ENCODE assay signal across 16 mouse cellular contexts in genomic region chr15:85771306-85772121, GRCm38 (mm10). TPM values are rescaled to one million over a fixed set of nuclear protein-coding genes. Genes with fewer than 3 reads are reported as not detected.
DNase-seq lines count a peak whose midpoint lies in the region; ATAC-seq lines count a peak whose summit lies in the region.
"Had no signal": no experiment of that assay in that cellular context is flagged by ENCODE, and none has a peak within 500 bp of the region (broad histone marks: within the 10 kb centered on the region; RNA-seq: fewer than 3 reads in every experiment).

No protein-coding gene starts in this region.

- WGBS in intestine, embryonic 16.5 days: 72% methylated on average over 17 of the region's 17 CpGs
- 70% methylated on average over 17 of the region's 17 CpGs for WGBS in stomach, embryonic 15.5 days

- H3K4me3 ChIP-seq in intestine, embryonic 16.5 days (ENCODE audit: low read length): no peak overlapping the region
- H3K4me3 ChIP-seq in stomach, embryonic 15.5 days (replicated peaks): no peak overlapping the region
- H3K4me3 ChIP-seq: embryonic facial prominence, embryonic 15.5 days; forebrain, embryonic 15.5 days; lung, embryonic 15.5 days had no signal

- intact Hi-C loops in left cerebral cortex, postnatal 4 days (cut with DNase I): no loop called here

- H3K27ac ChIP-seq in intestine, embryonic 16.5 days (ENCODE audit: low read length): peak overlapping the region; percentile 68
- H3K27ac ChIP-seq in stomach, embryonic 15.5 days: peak overlapping the region; percentile 23; the same call in 1 of the 2 replicates
- H3K27ac ChIP-seq: embryonic facial prominence, embryonic 15.5 days; forebrain, embryonic 15.5 days; hindbrain, postnatal 0 days; lung, embryonic 15.5 days had no signal

- peaks cover 5% of the 10 kb centered on the region for H3K4me1 ChIP-seq in intestine, embryonic 16.5 days (ENCODE audit: control insufficient read depth, insufficient read depth, low read length)
- no peaks in the 10 kb centered on the region for H3K4me1 ChIP-seq in stomach, embryonic 15.5 days
- H3K4me1 ChIP-seq: embryonic facial prominence, embryonic 15.5 days; forebrain, embryonic 15.5 days; lung, embryonic 15.5 days had no signal

- peak; percentile 40 for DNase-seq in adrenal gland, postnatal 14 days
- no peak for DNase-seq in adrenal gland, postnatal 25 days
- DNase-seq in kidney, postnatal 14 days: peak; percentile 70
- no peak for DNase-seq in layer of hippocampus, adult 8-10 months (ENCODE audit: low spot score in 2 of 2)
- no peak for DNase-seq in left cerebral cortex, postnatal 4 days
- DNase-seq: cerebellum, adult 11 months; thymus, adult 18-20 months had no signal

- H3K9ac ChIP-seq in intestine, embryonic 16.5 days (ENCODE audit: low read depth, low read length): no peak overlapping the region
- H3K9ac ChIP-seq in stomach, embryonic 15.5 days: no peak overlapping the region
- H3K9ac ChIP-seq: embryonic facial prominence, embryonic 15.5 days; forebrain, embryonic 15.5 days; lung, embryonic 15.5 days had no signal

- no peaks in the 10 kb centered on the region for H3K27me3 ChIP-seq in intestine, embryonic 16.5 days (replicated peaks; ENCODE audit: control insufficient read depth, insufficient read depth, low read length)
- no peaks in the 10 kb centered on the region for H3K27me3 ChIP-seq in stomach, embryonic 15.5 days (replicated peaks)
- H3K27me3 ChIP-seq: forebrain, embryonic 15.5 days; lung, embryonic 15.5 days had no signal

- H3K4me2 ChIP-seq in intestine, embryonic 16.5 days (ENCODE audit: low read depth, low read length): 0 out of 2 replicates have a peak overlapping the region, but pooled peaks have one; percentile 18
- H3K4me2 ChIP-seq in stomach, embryonic 15.5 days: no peak overlapping the region
- H3K4me2 ChIP-seq: embryonic facial prominence, embryonic 15.5 days; forebrain, embryonic 15.5 days; lung, embryonic 15.5 days had no signal

- peak; percentile 21 for ATAC-seq in intestine, embryonic 16.5 days
- peak; percentile 59; the same call in 1 of the 2 replicates for ATAC-seq in stomach, embryonic 15.5 days (ENCODE audit: insufficient read depth, low FRiP score, low read depth)
- ATAC-seq in erythroblast, adult 5-6 weeks (replicated peaks; ENCODE audit: low FRiP score, poor library complexity, severe bottlenecking): no peak
- ATAC-seq: forebrain, embryonic 15.5 days; hindbrain, postnatal 0 days had no signal

- no peaks in the 10 kb centered on the region for H3K9me3 ChIP-seq in intestine, embryonic 16.5 days (ENCODE audit: control insufficient read depth, low read length)
- no peaks in the 10 kb centered on the region for H3K9me3 ChIP-seq in stomach, embryonic 15.5 days
- H3K9me3 ChIP-seq: embryonic facial prominence, embryonic 15.5 days; forebrain, embryonic 15.5 days; lung, embryonic 15.5 days had no signal

- no peaks in the 10 kb centered on the region for H3K36me3 ChIP-seq in intestine, embryonic 16.5 days (ENCODE audit: control insufficient read depth, insufficient read depth, low read length)
- H3K36me3 ChIP-seq in stomach, embryonic 15.5 days: no peaks in the 10 kb centered on the region
- H3K36me3 ChIP-seq: embryonic facial prominence, embryonic 15.5 days; forebrain, embryonic 15.5 days; lung, embryonic 15.5 days had no signal

RNA-seq across cellular contexts. Expression of gene Ppara, which starts 36.7 kb away (rescaled TPM):
- total RNA-seq in adrenal gland, postnatal 14 days (2021): 63.3 and 84.9 TPM in 2 replicates
- 28.5 and 42.3 TPM in 2 replicates for total RNA-seq in adrenal gland, postnatal 25 days (2021)
- 31.0 and 37.6 TPM in 2 replicates for polyA plus RNA-seq in intestine, embryonic 16.5 days (2015; fragmentation: Nextera tagmentation; extraction: Ambion mirVana)
- polyA plus RNA-seq in stomach, embryonic 15.5 days (2015; fragmentation: Nextera tagmentation; extraction: Ambion mirVana): 8.7 and 9.6 TPM in 2 replicates
- not detected in 2 replicates for total RNA-seq in erythroblast, adult 5-6 weeks (2015; ENCODE audit: low replicate concordance)
- total RNA-seq in erythroblast, adult 5-6 weeks (2017; ENCODE audit: low replicate concordance): not detected in 2 replicates
- 1 to 10 TPM; 2.8 to 5.1 (median 4.2) TPM for total RNA-seq in layer of hippocampus, adult 8-10 months (2022)
- 1 to 10 TPM; 1.0 to 1.8 TPM for total RNA-seq in left cerebral cortex, postnatal 4 days (2021)
- total RNA-seq: common myeloid progenitor, adult 5-6 weeks; megakaryocyte, adult 5-6 weeks had no signal

RNA-seq across cellular contexts. Expression of gene Cdpf1, which starts 40.0 kb away (rescaled TPM):
- total RNA-seq in adrenal gland, postnatal 14 days (2021): 17.9 and 20.2 TPM in 2 replicates
- 23.9 and 32.4 TPM in 2 replicates for total RNA-seq in adrenal gland, postnatal 25 days (2021)
- 58.2 and 62.2 TPM in 2 replicates for polyA plus RNA-seq in intestine, embryonic 16.5 days (2015; fragmentation: Nextera tagmentation; extraction: Ambion mirVana)
- polyA plus RNA-seq in stomach, embryonic 15.5 days (2015; fragmentation: Nextera tagmentation; extraction: Ambion mirVana): 41.1 and 42.7 TPM in 2 replicates
- total RNA-seq in erythroblast, adult 5-6 weeks (2015; ENCODE audit: low replicate concordance): 7.3 and 23.1 TPM in 2 replicates
- total RNA-seq in erythroblast, adult 5-6 weeks (2017; ENCODE audit: low replicate concordance): 3.1 and 11.3 TPM in 2 replicates
- 10 to 100 TPM; 15.3 to 27.8 (median 23.7) TPM for total RNA-seq in layer of hippocampus, adult 8-10 months (2022)
- total RNA-seq in left cerebral cortex, postnatal 4 days (2021): 10 to 100 TPM; 19.9 to 22.6 TPM

RNA-seq across cellular contexts. Expression of gene Pkdrej, which starts 50.0 kb away (rescaled TPM):
- 0.15 and 0.34 TPM in 2 replicates for total RNA-seq in adrenal gland, postnatal 14 days (2021)
- total RNA-seq in adrenal gland, postnatal 25 days (2021): 0.19 and 0.43 TPM in 2 replicates
- 0.17 and 0.18 TPM in 2 replicates for polyA plus RNA-seq in intestine, embryonic 16.5 days (2015; fragmentation: Nextera tagmentation; extraction: Ambion mirVana)
- polyA plus RNA-seq in stomach, embryonic 15.5 days (2015; fragmentation: Nextera tagmentation; extraction: Ambion mirVana): 0.18 and 0.21 TPM in 2 replicates
- not detected in 2 replicates for total RNA-seq in erythroblast, adult 5-6 weeks (2015; ENCODE audit: low replicate concordance)
- total RNA-seq in erythroblast, adult 5-6 weeks (2017; ENCODE audit: low replicate concordance): not detected in 2 replicates
- total RNA-seq in layer of hippocampus, adult 8-10 months (2022): under 1 TPM; 0.72 to 1.00 (median 0.87) TPM
- under 1 TPM; 0.36 to 0.46 TPM for total RNA-seq in left cerebral cortex, postnatal 4 days (2021)
- total RNA-seq: megakaryocyte, adult 5-6 weeks had no signal

Comparison
In these comparisons a context has a peak if more than half of its experiments do, and no peak if none do; other contexts are left out.
1. DNase-seq: peak in adrenal gland, postnatal 14 days (single experiment) and kidney, postnatal 14 days (single experiment); none in adrenal gland, postnatal 25 days (single experiment), layer of hippocampus, adult 8-10 months (0 of 2) and left cerebral cortex, postnatal 4 days (single experiment).